In the genomic region with DNA sequence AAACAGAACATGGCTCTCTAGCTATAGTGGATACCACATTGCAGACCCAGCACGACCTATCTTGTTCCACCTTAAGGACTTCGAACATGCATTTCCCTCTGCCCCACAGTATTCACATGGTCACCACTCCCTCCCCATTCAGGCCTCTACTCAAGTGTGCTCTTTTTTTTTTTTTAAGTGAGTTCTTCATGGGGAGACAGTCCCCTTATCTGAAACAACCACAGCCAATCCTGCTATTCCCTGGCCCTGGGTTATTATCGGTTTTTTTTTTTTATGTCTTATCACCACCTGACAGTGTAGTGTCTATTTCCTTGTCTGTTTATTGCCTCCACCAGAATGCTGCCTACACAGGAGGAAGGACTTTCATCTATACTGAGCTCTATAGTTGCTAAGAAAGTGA, we compare ENCODE assay signal across 14 mouse cellular contexts.
DNase-seq lines count a peak whose midpoint lies in the region; ATAC-seq and TF ChIP-seq lines count a peak whose summit lies in the region.
"Had no signal": no experiment of that assay in that cellular context is flagged by ENCODE, and none has a peak within 500 bp of the region (broad histone marks: within the 10 kb centered on the region; RNA-seq: fewer than 3 reads in every experiment).

No protein-coding gene starts in this region.

- H3K36me3 ChIP-seq in G1E (replicated peaks), result no peaks in the 10 kb centered on the region
- H3K36me3 ChIP-seq in intestine, embryonic 14.5 days (ENCODE audit: control insufficient read depth, insufficient read depth, low read length), result no peaks in the 10 kb centered on the region
- no peaks in the 10 kb centered on the region for H3K36me3 ChIP-seq in liver, embryonic 16.5 days (ENCODE audit: control insufficient read depth, insufficient read depth)
- H3K36me3 ChIP-seq in midbrain, embryonic 16.5 days (ENCODE audit: control insufficient read depth, insufficient read depth, low read length), result no peaks in the 10 kb centered on the region
- H3K36me3 ChIP-seq: midbrain, embryonic 13.5 days; neural tube, embryonic 12.5 days had no signal

- peak; percentile 28 for DNase-seq in 416B (ENCODE audit: low read depth)
- peak; percentile 60 for DNase-seq in G1E (ENCODE audit: low spot score)
- DNase-seq in intestine, embryonic 14.5 days (ENCODE audit: low spot score), result no peak
- no peak for DNase-seq in gastrocnemius, postnatal 14 days
- DNase-seq in testis, postnatal 14 days (ENCODE audit: low spot score), result no peak
- DNase-seq: cerebellum, adult 9-10 months; heart, postnatal 4 days; kidney, adult 18-20 months; layer of hippocampus, postnatal 36 days; lung, postnatal 10 days had no signal

- H3K4me2 ChIP-seq in intestine, embryonic 14.5 days (ENCODE audit: low read length), result no peak overlapping the region
- peak overlapping the region; percentile 58 for H3K4me2 ChIP-seq in liver, embryonic 16.5 days (ENCODE audit: low read depth, low read length)
- no peak overlapping the region for H3K4me2 ChIP-seq in midbrain, embryonic 16.5 days (ENCODE audit: low read length)
- H3K4me2 ChIP-seq: midbrain, embryonic 13.5 days; neural tube, embryonic 12.5 days had no signal

- intact Hi-C loops in gastrocnemius, postnatal 14 days (cut with DNase I; ENCODE audit: low total_unique reads), result loop anchor here (10.0 kb wide), 1 partner anchor 176 kb away; no protein-coding TSS in a partner anchor

- peaks cover 61% of the 10 kb centered on the region for H3K4me1 ChIP-seq in G1E (ENCODE audit: insufficient read depth, low read depth, low read length)
- H3K4me1 ChIP-seq in intestine, embryonic 14.5 days (replicated peaks; ENCODE audit: control insufficient read depth, insufficient read depth, low read length), result peaks cover 7% of the 10 kb centered on the region
- peaks cover 66% of the 10 kb centered on the region for H3K4me1 ChIP-seq in liver, embryonic 16.5 days (ENCODE audit: control insufficient read depth, low read depth, low read length)
- H3K4me1 ChIP-seq in midbrain, embryonic 16.5 days (ENCODE audit: control insufficient read depth, insufficient read depth, low read length), result no peaks in the 10 kb centered on the region

- TF ChIP-seq CTCF in G1E (IDR thresholded peaks at IDR 0.05; ENCODE audit: low read depth, low read length), result no peak

- H3K9me3 ChIP-seq in G1E (replicated peaks), result no peaks in the 10 kb centered on the region
- no peaks in the 10 kb centered on the region for H3K9me3 ChIP-seq in intestine, embryonic 14.5 days (ENCODE audit: control insufficient read depth, low read length)
- no peaks in the 10 kb centered on the region for H3K9me3 ChIP-seq in liver, embryonic 16.5 days (replicated peaks; ENCODE audit: control insufficient read depth, low read length)
- H3K9me3 ChIP-seq in midbrain, embryonic 16.5 days (replicated peaks; ENCODE audit: control insufficient read depth, low read length, poor library complexity, severe bottlenecking), result no peaks in the 10 kb centered on the region
- H3K9me3 ChIP-seq: midbrain, embryonic 13.5 days; neural tube, embryonic 12.5 days had no signal

- H3K27ac ChIP-seq in intestine, embryonic 14.5 days (ENCODE audit: low read depth), result no peak overlapping the region
- peak overlapping the region; percentile 97 for H3K27ac ChIP-seq in liver, embryonic 16.5 days (ENCODE audit: low read length)
- H3K27ac ChIP-seq in midbrain, embryonic 16.5 days (ENCODE audit: low read length), result no peak overlapping the region
- H3K27ac ChIP-seq: midbrain, embryonic 13.5 days; neural tube, embryonic 12.5 days had no signal

- ATAC-seq in G1E (ENCODE audit: extremely low read depth, insufficient number of reproducible peaks, low FRiP score, poor library complexity, severe bottlenecking), result peak; percentile 85
- peak; percentile 56; the same call in 1 of the 2 replicates for ATAC-seq in intestine, embryonic 14.5 days (replicated peaks; ENCODE audit: low FRiP score, low TSS enrichment, low read depth)
- peak; percentile 85 for ATAC-seq in liver, embryonic 16.5 days (ENCODE audit: low read depth)
- ATAC-seq in midbrain, embryonic 16.5 days, result no peak
- ATAC-seq: midbrain, embryonic 13.5 days had no signal

- 72% methylated on average over 3 of the region's 3 CpGs for WGBS in intestine, embryonic 14.5 days
- 19% methylated on average over 3 of the region's 3 CpGs for WGBS in liver, embryonic 16.5 days (ENCODE audit: insufficient replicate concordance)
- 89% methylated on average over 3 of the region's 3 CpGs for WGBS in midbrain, embryonic 16.5 days

- H3K27me3 ChIP-seq in G1E (ENCODE audit: insufficient read depth, low read length), result peaks cover 6% of the 10 kb centered on the region; the same call in 1 of the 2 replicates
- no peaks in the 10 kb centered on the region for H3K27me3 ChIP-seq in intestine, embryonic 14.5 days (replicated peaks; ENCODE audit: control insufficient read depth, insufficient read depth, low read length)
- H3K27me3 ChIP-seq in liver, embryonic 16.5 days (ENCODE audit: control insufficient read depth, insufficient read depth, low read depth, low read length), result no peaks in the 10 kb centered on the region
- H3K27me3 ChIP-seq in midbrain, embryonic 16.5 days (ENCODE audit: control insufficient read depth, insufficient read depth, low read depth, low read length), result no peaks in the 10 kb centered on the region
- H3K27me3 ChIP-seq: neural tube, embryonic 12.5 days had no signal

- peak overlapping the region; percentile 17; the same call in 1 of the 2 replicates for H3K4me3 ChIP-seq in G1E (ENCODE audit: low read depth, low read length)
- no peak overlapping the region for H3K4me3 ChIP-seq in intestine, embryonic 14.5 days (ENCODE audit: low read depth, low read length)
- H3K4me3 ChIP-seq in liver, embryonic 16.5 days (ENCODE audit: low read depth, low read length), result peak overlapping the region; percentile 1
- no peak overlapping the region for H3K4me3 ChIP-seq in midbrain, embryonic 16.5 days (ENCODE audit: low read depth, low read length)
- H3K4me3 ChIP-seq: midbrain, embryonic 13.5 days; neural tube, embryonic 12.5 days had no signal

- no peak overlapping the region for H3K9ac ChIP-seq in intestine, embryonic 14.5 days (ENCODE audit: low read length)
- H3K9ac ChIP-seq in liver, embryonic 16.5 days (ENCODE audit: low read depth, low read length), result peak overlapping the region; percentile 45
- H3K9ac ChIP-seq in midbrain, embryonic 16.5 days (ENCODE audit: low read depth, low read length), result no peak overlapping the region
- H3K9ac ChIP-seq: midbrain, embryonic 13.5 days; neural tube, embryonic 12.5 days had no signal

Comparison
In these comparisons a context has a peak if more than half of its experiments do, and no peak if none do; other contexts are left out.
1. DNase-seq: peak in 416B (single experiment) and G1E (single experiment); none in intestine, embryonic 14.5 days (single experiment), gastrocnemius, postnatal 14 days (single experiment) and testis, postnatal 14 days (single experiment).
2. H3K4me3 ChIP-seq: peak in G1E (single experiment) and liver, embryonic 16.5 days (single experiment); none in intestine, embryonic 14.5 days (single experiment) and midbrain, embryonic 16.5 days (single experiment).